Mouse (Mus musculus) adipose tissue, adult 10 weeks (tissue): ENCODE data around the gene Csnk1g1. TPM values are rescaled to one million over a fixed set of nuclear protein-coding genes. Genes with fewer than 3 reads are reported as not detected.

Source experiments
- polyA plus RNA-seq: library from polyadenylated mRNA; stranded (reverse); fragments of 350-450 nt; fragmentation: Illumina TruSeq; extraction: RNeasy Lipid Tissue Mini Kit (QIAGEN cat#74804); gene quantifications from one replicate; pipeline ENCODE4 v1.2.3, GENCODE M21; 2014; ENCODE audit warnings: low read depth, low replicate concordance

The Csnk1g1 gene
- polyA plus RNA-seq: 9.6 TPM

GRCm38 (mm10) chr9:65908394-65909300 lies at the start of gene Csnk1g1, which contains the start of gene Trip4:
Gene Csnk1g1 (plus strand): TSS chr9:65908924.
Gene Trip4 (minus strand): TSS chr9:65908794.

GRCm38 (mm10) chr9:65890143-65890628 lies 18.5 kb upstream of the Csnk1g1 start, which contains the start of gene Pclaf:
Gene Pclaf (plus strand): TSS chr9:65890237.

GRCm38 (mm10) chr9:66059583-66060307 lies 151.0 kb downstream of the Csnk1g1 start, which contains the start of gene Ppib:
Gene Ppib (plus strand): TSS chr9:66060222.

GRCm38 (mm10) chr9:66069583-66069982 lies 160.9 kb downstream of the Csnk1g1 start, which contains the start of gene Snx22:
Gene Snx22 (minus strand): TSS chr9:66069719.

Other genes starting within 250 kb of the Csnk1g1 start
- 107 TPM for gene Oaz2, start 240.9 kb upstream of the Csnk1g1 start, polyA plus RNA-seq
- gene Zfp609, start 81.4 kb upstream of the Csnk1g1 start, polyA plus RNA-seq: 12.7 TPM
- 1.4 TPM for gene Pclaf, start 18.7 kb upstream of the Csnk1g1 start, polyA plus RNA-seq
- gene Trip4, start 130 bp upstream of the Csnk1g1 start, polyA plus RNA-seq: 30.1 TPM
- 768 TPM for gene Ppib, start 151.3 kb downstream of the Csnk1g1 start, polyA plus RNA-seq
- gene Snx22, start 160.8 kb downstream of the Csnk1g1 start, polyA plus RNA-seq: 5.8 TPM
- 196 TPM for gene Snx1, start 217.7 kb downstream of the Csnk1g1 start, polyA plus RNA-seq
- gene Ciao2a, start 217.7 kb downstream of the Csnk1g1 start, polyA plus RNA-seq: 51.8 TPM
- 6.2 TPM for gene Dapk2, start 249.3 kb downstream of the Csnk1g1 start, polyA plus RNA-seq